Mouse (Mus musculus) NIH3T3 (cell line): Measurements from ENCODE around the gene Prss29.
A peak's percentile ranks its signal among the peaks of the same experiment; 100 is the strongest.

Experiments used
- DNase-seq: peaks from one replicate; pipeline ENCODE4 v3.0.0-alpha.2; 2012; ENCODE audit warnings: low read depth

The Prss29 gene

GRCm38 (mm10) chr17:25318354-25318753 lies at the start of gene Prss29:
Gene Prss29 (plus strand): TSS chr17:25318654.
- no peak for DNase-seq

- DNase-seq = no peak
Observed at GRCm38 (mm10) chr17:25270795-25271335, 47.6 kb upstream of the Prss29 start.

GRCm38 (mm10) chr17:25272326-25272725 lies 46.1 kb upstream of the Prss29 start:
- peak; percentile 52 for DNase-seq

GRCm38 (mm10) chr17:25272951-25273705 lies 45.3 kb upstream of the Prss29 start:
- DNase-seq = peak; percentile 95

- DNase-seq = peak; percentile 98
Observed at GRCm38 (mm10) chr17:25273706-25274501, 44.5 kb upstream of the Prss29 start.

GRCm38 (mm10) chr17:25274571-25275346 lies 43.7 kb upstream of the Prss29 start, which contains the start of gene Ube2i:
Gene Ube2i (minus strand): TSS chr17:25274622.
- DNase-seq = no peak

- no peak for DNase-seq
Observed at GRCm38 (mm10) chr17:25275833-25276232, 42.6 kb upstream of the Prss29 start.

GRCm38 (mm10) chr17:25282133-25282532 lies 36.3 kb upstream of the Prss29 start:
- DNase-seq = peak; percentile 28

- DNase-seq = peak; percentile 87
Observed at GRCm38 (mm10) chr17:25285033-25285432, 33.4 kb upstream of the Prss29 start.

GRCm38 (mm10) chr17:25288842-25289241 lies 29.6 kb upstream of the Prss29 start:
- DNase-seq = peak; percentile 77

- DNase-seq = no peak
Observed at GRCm38 (mm10) chr17:25290411-25290810, 28.0 kb upstream of the Prss29 start.

GRCm38 (mm10) chr17:25293495-25293894 lies 25.0 kb upstream of the Prss29 start:
- no peak for DNase-seq

GRCm38 (mm10) chr17:25294111-25294510 lies 24.3 kb upstream of the Prss29 start:
- no peak for DNase-seq

GRCm38 (mm10) chr17:25298094-25298493 lies 20.4 kb upstream of the Prss29 start, which contains the start of gene Prss34:
Gene Prss34 (plus strand): TSS chr17:25298394.
- DNase-seq = no peak

- DNase-seq = no peak
Observed at GRCm38 (mm10) chr17:25308346-25308745, 10.1 kb upstream of the Prss29 start, which contains the start of gene Prss28. Gene Prss28 (plus strand): TSS chr17:25308646.

GRCm38 (mm10) chr17:25320819-25321218 lies 2.4 kb downstream of the Prss29 start:
- DNase-seq = no peak

GRCm38 (mm10) chr17:25322930-25323329 lies 4.5 kb downstream of the Prss29 start:
- no peak for DNase-seq

GRCm38 (mm10) chr17:25332321-25332720 lies 13.9 kb downstream of the Prss29 start:
- DNase-seq = no peak

- peak; percentile 79 for DNase-seq
Observed at GRCm38 (mm10) chr17:25333943-25334342, 15.5 kb downstream of the Prss29 start.

- DNase-seq = no peak
Observed at GRCm38 (mm10) chr17:25338218-25338617, 19.8 kb downstream of the Prss29 start.

GRCm38 (mm10) chr17:25340003-25340402 lies 21.5 kb downstream of the Prss29 start:
- DNase-seq = no peak

- DNase-seq = no peak
Observed at GRCm38 (mm10) chr17:25341490-25341889, 23.0 kb downstream of the Prss29 start.
